Mouse (Mus musculus) urinary bladder, postnatal 0 days (tissue): ENCODE data around the gene Fbf1. TPM values are rescaled to one million over a fixed set of nuclear protein-coding genes. Genes with fewer than 3 reads are reported as not detected.

Experiments
- polyA plus RNA-seq: library from polyadenylated mRNA; unstranded; fragments of >200 nt; fragmentation: Nextera tagmentation; extraction: Ambion mirVana; gene quantifications from 2 replicates; pipeline ENCODE4 v1.2.1, GENCODE M21; 2015

Gene Fbf1
- polyA plus RNA-seq: 12.2 and 13.6 TPM in 2 replicates

DNA sequence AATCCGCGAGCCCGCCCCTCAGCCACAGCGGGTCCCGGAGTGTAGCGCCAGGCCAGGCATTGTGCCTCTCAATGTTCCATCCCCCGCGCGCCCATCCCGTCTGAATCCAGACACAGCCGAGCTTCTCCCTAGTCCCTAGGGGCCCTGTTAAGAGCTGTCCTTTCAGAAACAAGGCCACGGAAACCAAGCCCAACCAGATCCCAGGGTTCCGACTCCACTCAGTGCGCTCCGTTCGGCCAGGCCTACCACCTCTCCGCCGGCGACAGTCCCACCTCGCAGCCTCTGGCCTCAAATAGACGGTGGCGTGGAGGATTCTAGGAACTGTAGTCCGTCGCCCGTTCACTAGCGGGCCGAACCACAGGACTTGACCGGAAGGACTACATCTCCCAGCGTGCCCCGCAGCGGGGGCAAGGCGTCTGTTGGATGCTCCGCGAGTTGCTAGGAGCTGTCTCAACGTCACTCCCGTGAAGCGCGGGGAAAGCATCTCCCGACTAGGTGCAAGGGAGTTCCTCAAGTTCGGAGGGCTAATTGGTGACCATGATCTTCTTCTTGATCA, at the start of gene Fbf1:
Gene Fbf1, minus strand, starts transcription at position 283 of the 556 bp plus-strand sequence.

DNA sequence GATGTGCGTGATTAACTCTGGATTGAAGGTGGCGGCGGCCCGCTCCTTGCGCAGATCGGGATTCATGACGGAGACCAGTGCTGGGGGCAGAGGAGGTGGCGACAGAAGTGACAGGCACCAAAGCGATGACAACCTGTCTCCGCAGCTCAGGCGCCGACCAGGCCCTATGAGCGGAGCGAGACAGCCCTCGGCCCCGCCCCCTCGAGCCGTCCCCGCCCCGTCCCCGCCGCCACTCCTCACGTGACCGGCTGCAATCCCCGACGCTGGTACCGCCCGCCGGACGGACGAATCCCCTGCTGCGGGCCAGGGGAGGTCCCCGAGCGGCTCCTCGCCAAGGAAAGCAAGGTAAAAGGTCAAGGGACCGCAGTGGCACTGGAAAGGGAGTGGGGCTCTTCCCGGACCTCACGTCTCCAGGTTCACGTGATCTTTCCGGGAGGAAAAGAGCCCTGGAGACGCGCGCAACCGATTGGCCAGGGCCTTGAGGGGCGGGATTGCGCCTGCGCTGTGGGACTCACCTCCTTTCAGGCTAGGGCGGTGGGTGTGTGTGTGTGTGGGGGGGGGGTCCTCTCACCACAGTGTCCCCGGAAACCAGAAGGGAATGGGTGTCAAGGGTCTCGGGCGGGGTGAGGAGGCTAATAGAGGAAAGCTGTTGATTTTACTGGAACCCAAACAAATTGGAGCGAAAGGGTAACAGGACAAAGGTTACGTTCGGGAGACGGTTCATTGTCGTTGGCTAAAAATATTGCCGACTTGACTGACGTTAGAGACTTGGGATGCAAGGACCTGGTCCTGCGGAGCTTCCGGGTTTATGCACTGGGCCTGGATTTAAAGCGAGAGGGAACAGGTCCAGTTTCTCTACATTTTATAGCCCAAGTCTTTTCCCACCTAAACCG, 30.9 kb upstream of the Fbf1 start, which contains the start of the genes Ten1 and Acox1:
Gene Ten1, plus strand, starts transcription at position 217 of the 893 bp plus-strand sequence.
Gene Acox1, minus strand, starts transcription at position 407 of the 893 bp plus-strand sequence.

DNA sequence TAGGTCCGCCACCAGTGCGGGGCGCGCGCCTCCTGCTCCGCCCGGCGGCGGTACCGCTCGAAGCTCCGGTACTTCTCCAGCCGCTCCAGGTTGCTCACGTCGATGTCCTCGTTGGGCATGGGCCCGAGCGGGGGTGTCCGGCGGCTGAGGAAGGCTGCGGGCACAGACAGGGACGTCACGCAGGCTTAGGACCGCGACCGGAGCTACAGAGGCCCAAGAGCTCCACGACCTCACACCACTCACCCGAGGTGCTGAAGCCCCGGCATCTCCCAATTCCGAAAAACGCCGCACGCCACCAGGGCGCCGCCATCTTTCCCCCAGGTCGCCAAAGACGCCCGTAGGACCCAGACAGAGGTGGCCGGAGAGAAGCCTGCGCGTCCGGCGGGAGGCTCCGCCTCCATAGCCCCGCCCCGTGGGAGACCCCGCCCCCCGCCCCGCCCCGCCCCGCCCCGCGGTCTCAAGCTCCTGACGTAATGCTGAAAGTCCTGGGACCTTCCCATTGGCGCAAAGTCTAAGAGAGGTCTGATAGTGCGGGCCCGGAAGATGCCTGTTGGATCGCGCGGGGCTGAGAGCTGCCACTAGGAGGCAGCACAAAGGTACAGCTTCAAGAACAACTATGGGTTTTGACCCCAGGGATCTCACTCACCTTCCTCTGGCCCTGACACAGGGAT, 29.4 kb downstream of the Fbf1 start, which contains the start of gene Mrpl38:
Gene Mrpl38, minus strand, starts transcription at position 401 of the 671 bp plus-strand sequence.

DNA sequence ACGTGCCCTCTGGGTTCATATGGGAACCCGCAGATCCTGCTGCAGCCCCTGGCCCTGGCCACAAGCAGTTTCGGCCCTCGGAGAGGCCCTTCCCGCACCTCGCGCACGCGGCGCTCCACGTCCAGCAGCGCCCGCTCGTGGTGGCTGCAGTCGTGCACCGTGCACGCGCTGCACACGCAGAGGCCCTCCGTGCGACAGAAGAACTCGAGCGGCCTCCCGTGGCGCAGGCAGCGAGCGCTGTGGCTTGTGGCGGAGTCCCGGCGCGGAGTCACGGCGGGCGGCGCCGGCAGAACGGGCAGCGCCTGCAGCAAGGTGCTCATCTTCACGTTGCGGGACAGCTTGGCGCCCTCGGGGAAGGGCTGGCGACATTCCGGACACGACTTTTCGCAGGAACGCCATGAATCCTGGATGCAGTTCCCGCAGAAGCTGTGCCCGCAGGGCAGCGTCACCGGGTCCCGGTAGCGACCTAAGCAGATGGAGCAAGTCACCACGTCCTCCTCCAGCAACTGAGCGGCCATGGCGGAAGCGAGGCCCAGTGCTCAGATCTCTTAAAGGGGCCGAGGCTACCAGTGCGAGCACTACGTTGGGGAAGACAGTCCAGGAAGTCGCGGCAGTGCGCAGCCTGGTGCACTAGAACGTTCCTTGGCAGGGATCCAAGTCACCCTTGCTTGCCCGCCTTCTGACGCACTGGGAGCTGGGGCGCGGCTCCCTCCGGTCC, 37.3 kb downstream of the Fbf1 start, which contains the start of gene Trim65:
Gene Trim65, minus strand, starts transcription at position 641 of the 718 bp plus-strand sequence.

DNA sequence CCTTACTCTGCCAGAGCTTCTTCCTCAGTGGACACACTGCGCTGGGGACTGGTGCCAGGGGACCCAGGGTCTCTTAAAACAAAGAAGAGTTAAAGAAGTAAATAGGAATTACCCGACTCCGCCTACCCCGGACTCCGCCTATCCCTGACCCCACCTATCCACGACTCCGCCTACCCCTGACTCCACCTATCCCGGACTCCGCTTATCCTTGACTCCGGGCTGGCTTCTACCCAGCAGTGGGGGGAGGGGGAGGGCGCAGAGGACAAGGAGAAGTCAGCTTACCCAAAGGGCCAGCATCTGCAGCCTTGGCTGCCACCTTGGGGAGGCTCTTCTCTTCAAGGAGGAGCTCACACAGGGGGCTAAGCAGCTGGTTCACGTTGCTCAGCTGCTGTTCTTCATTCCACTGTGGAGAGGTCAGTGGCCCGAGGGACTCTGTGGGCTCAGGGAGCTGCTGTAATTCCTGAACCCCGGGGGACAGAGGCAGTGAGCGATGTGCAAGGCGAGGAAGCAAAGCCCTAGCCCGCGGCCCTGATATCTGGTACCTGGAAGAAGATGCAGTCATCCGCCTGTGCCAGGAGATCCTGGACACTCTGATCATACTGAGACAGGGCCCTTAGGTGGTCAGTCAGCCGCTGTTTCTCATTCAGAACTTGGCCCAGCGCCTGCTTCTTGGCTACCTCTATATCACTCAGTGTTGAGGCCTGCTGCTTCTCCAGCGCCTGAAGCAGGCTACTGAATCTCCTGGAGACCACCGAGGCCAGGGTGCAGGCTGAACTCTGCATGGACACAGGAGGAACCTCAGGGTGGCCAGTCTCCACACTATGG, 40.6 kb downstream of the Fbf1 start, which contains the start of gene Trim47:
Gene Trim47, minus strand, starts transcription at position 55 of the 825 bp plus-strand sequence.

Other genes starting within 250 kb of the Fbf1 start
- gene Sap30bp, start 234.9 kb downstream of the Fbf1 start, polyA plus RNA-seq: 22.6 and 24.7 TPM in 2 replicates
- 8.5 and 8.6 TPM in 2 replicates for gene Recql5, start 234.7 kb downstream of the Fbf1 start, polyA plus RNA-seq
- 13.1 TPM in 2 replicates for gene Itgb4, start 193.5 kb downstream of the Fbf1 start, polyA plus RNA-seq
- gene Galk1, start 155.4 kb downstream of the Fbf1 start, polyA plus RNA-seq: 119 and 133 TPM in 2 replicates
- gene H3f3b, start 140.2 kb downstream of the Fbf1 start, polyA plus RNA-seq: 888 and 961 TPM in 2 replicates
- gene Unk, start 137.8 kb downstream of the Fbf1 start, polyA plus RNA-seq: 10.9 and 11.5 TPM in 2 replicates
- gene Unc13d, start 90.2 kb downstream of the Fbf1 start, polyA plus RNA-seq: 8.6 and 9.9 TPM in 2 replicates
- 101 and 115 TPM in 2 replicates for gene Wbp2, start 81.2 kb downstream of the Fbf1 start, polyA plus RNA-seq
- gene Trim47, start 41.0 kb downstream of the Fbf1 start, polyA plus RNA-seq: 33.9 and 35.1 TPM in 2 replicates
- gene Trim65, start 37.0 kb downstream of the Fbf1 start, polyA plus RNA-seq: 2.8 and 3.5 TPM in 2 replicates
- 42.2 and 43.2 TPM in 2 replicates for gene Mrpl38, start 29.3 kb downstream of the Fbf1 start, polyA plus RNA-seq
- gene Ten1, start 30.7 kb upstream of the Fbf1 start, polyA plus RNA-seq: 26.7 and 29.4 TPM in 2 replicates
- gene Acox1, start 30.9 kb upstream of the Fbf1 start, polyA plus RNA-seq: 32.0 and 37.1 TPM in 2 replicates
- gene Evpl, start 69.9 kb upstream of the Fbf1 start, polyA plus RNA-seq: 17.0 and 21.1 TPM in 2 replicates
- gene Srp68, start 106.1 kb upstream of the Fbf1 start, polyA plus RNA-seq: 56.4 and 58.5 TPM in 2 replicates
- gene Galr2, start 112.8 kb upstream of the Fbf1 start, polyA plus RNA-seq: 3.9 and 4.6 TPM in 2 replicates
- gene Exoc7, start 139.1 kb upstream of the Fbf1 start, polyA plus RNA-seq: 43.7 and 51.1 TPM in 2 replicates
- gene Foxj1, start 167.2 kb upstream of the Fbf1 start, polyA plus RNA-seq: 0.19 and 0.45 TPM in 2 replicates
- gene Rnf157, start 244.9 kb upstream of the Fbf1 start, polyA plus RNA-seq: 3.8 and 5.7 TPM in 2 replicates